ENCODE assay signal across 25 mouse cellular contexts in genomic region chr9:114945576-114945975, GRCm38 (mm10). TPM values are rescaled to one million over a fixed set of nuclear protein-coding genes. Genes with fewer than 3 reads are reported as not detected.
DNase-seq lines count a peak whose midpoint lies in the region; ATAC-seq and TF ChIP-seq lines count a peak whose summit lies in the region.
"Had no signal": no experiment of that assay in that cellular context is flagged by ENCODE, and none has a peak within 500 bp of the region (broad histone marks: within the 10 kb centered on the region; RNA-seq: fewer than 3 reads in every experiment).

No protein-coding gene starts in this region.

- H3K27ac ChIP-seq in heart, adult 2 months, result no peak overlapping the region
- no peak overlapping the region for H3K27ac ChIP-seq in midbrain, postnatal 0 days (ENCODE audit: low read depth, low read length)
- no peak overlapping the region for H3K27ac ChIP-seq in midbrain, embryonic 11.5 days (ENCODE audit: low read depth, low read length)
- H3K27ac ChIP-seq in liver, embryonic 11.5 days (ENCODE audit: low read depth, low read length), result no peak overlapping the region
- H3K27ac ChIP-seq: embryonic facial prominence, embryonic 12.5 days; embryonic facial prominence, embryonic 15.5 days; forebrain, embryonic 15.5 days; hindbrain, embryonic 10.5 days; hindbrain, embryonic 13.5 days had no signal

- 88% methylated on average over 6 of the region's 6 CpGs for WGBS in heart, adult 2 months
- WGBS in midbrain, postnatal 0 days, result 85% methylated on average over 6 of the region's 6 CpGs
- 89% methylated on average over 6 of the region's 6 CpGs for WGBS in midbrain, embryonic 11.5 days
- 81% methylated on average over 6 of the region's 6 CpGs for WGBS in liver, embryonic 11.5 days

- H3K9me3 ChIP-seq in midbrain, postnatal 0 days (ENCODE audit: low read length), result no peaks in the 10 kb centered on the region
- no peaks in the 10 kb centered on the region; the same call in 1 of the 2 replicates for H3K9me3 ChIP-seq in midbrain, embryonic 11.5 days (ENCODE audit: control insufficient read depth, low read length)
- no peaks in the 10 kb centered on the region for H3K9me3 ChIP-seq in liver, embryonic 11.5 days (ENCODE audit: control insufficient read depth, low read length)
- H3K9me3 ChIP-seq: embryonic facial prominence, embryonic 12.5 days; embryonic facial prominence, embryonic 15.5 days; forebrain, embryonic 15.5 days; hindbrain, embryonic 13.5 days had no signal

- intact Hi-C loops in heart, adult 2 months (cut with DNase I), result no loop called here
- intact Hi-C loops in heart, postnatal 14 days (cut with DNase I), result no loop called here

- peaks cover 4% of the 10 kb centered on the region for H3K4me1 ChIP-seq in heart, adult 2 months (ENCODE audit: control insufficient read depth, insufficient read depth, low read length)
- H3K4me1 ChIP-seq in midbrain, postnatal 0 days (ENCODE audit: insufficient read depth, low read length), result no peaks in the 10 kb centered on the region
- H3K4me1 ChIP-seq in midbrain, embryonic 11.5 days (ENCODE audit: control insufficient read depth, insufficient read depth, low read length), result no peaks in the 10 kb centered on the region
- 0 out of 2 replicates have a peak, but pooled peaks cover 3% of the 10 kb centered on the region for H3K4me1 ChIP-seq in liver, embryonic 11.5 days (replicated peaks; ENCODE audit: control insufficient read depth, insufficient read depth, low read length)
- H3K4me1 ChIP-seq: embryonic facial prominence, embryonic 12.5 days; forebrain, embryonic 15.5 days; hindbrain, embryonic 10.5 days; hindbrain, embryonic 13.5 days had no signal

- H3K36me3 ChIP-seq in heart, adult 2 months (ENCODE audit: control insufficient read depth, insufficient read depth, low read length), result no peaks in the 10 kb centered on the region
- no peaks in the 10 kb centered on the region for H3K36me3 ChIP-seq in midbrain, postnatal 0 days (ENCODE audit: insufficient read depth, low read length)
- H3K36me3 ChIP-seq in midbrain, embryonic 11.5 days (ENCODE audit: control insufficient read depth, insufficient read depth, low read length), result no peaks in the 10 kb centered on the region
- H3K36me3 ChIP-seq in liver, embryonic 11.5 days (ENCODE audit: control insufficient read depth, insufficient read depth, low read length), result no peaks in the 10 kb centered on the region
- H3K36me3 ChIP-seq: embryonic facial prominence, embryonic 12.5 days; embryonic facial prominence, embryonic 15.5 days; forebrain, embryonic 15.5 days; hindbrain, embryonic 10.5 days; hindbrain, embryonic 13.5 days had no signal

- peak; percentile 26; the same call in 1 of the 2 replicates for TF ChIP-seq CTCF in heart, adult 2 months (IDR thresholded peaks at IDR 0.05)
- peak; percentile 1; the same call in 1 of the 2 replicates for TF ChIP-seq CTCF in midbrain, postnatal 0 days (IDR thresholded peaks at IDR 0.05)

- no peak for TF ChIP-seq POLR2A in heart, adult 2 months (IDR thresholded peaks at IDR 0.05; ENCODE audit: insufficient read depth, low read depth, low read length)

- H3K27me3 ChIP-seq in heart, adult 2 months (ENCODE audit: control insufficient read depth, insufficient read depth, low read length), result no peaks in the 10 kb centered on the region
- no peaks in the 10 kb centered on the region for H3K27me3 ChIP-seq in midbrain, postnatal 0 days (ENCODE audit: insufficient read depth, low read length)
- no peaks in the 10 kb centered on the region for H3K27me3 ChIP-seq in midbrain, embryonic 11.5 days (ENCODE audit: control insufficient read depth, insufficient read depth, low read length)
- H3K27me3 ChIP-seq in liver, embryonic 11.5 days (replicated peaks; ENCODE audit: control insufficient read depth, insufficient read depth, low read length), result no peaks in the 10 kb centered on the region
- H3K27me3 ChIP-seq: CH12.LX; embryonic facial prominence, embryonic 12.5 days; embryonic facial prominence, embryonic 15.5 days; forebrain, embryonic 15.5 days; hindbrain, embryonic 13.5 days had no signal

- H3K9ac ChIP-seq in heart, adult 2 months (ENCODE audit: low read depth, low read length), result no peak overlapping the region
- no peak overlapping the region for H3K9ac ChIP-seq in midbrain, postnatal 0 days (replicated peaks; ENCODE audit: low read length, poor library complexity, severe bottlenecking)
- H3K9ac ChIP-seq in midbrain, embryonic 11.5 days (ENCODE audit: low read length), result no peak overlapping the region
- H3K9ac ChIP-seq in liver, embryonic 11.5 days (ENCODE audit: low read depth, low read length), result no peak overlapping the region
- H3K9ac ChIP-seq: embryonic facial prominence, embryonic 12.5 days; embryonic facial prominence, embryonic 15.5 days; forebrain, embryonic 15.5 days; hindbrain, embryonic 13.5 days had no signal

- H3K4me3 ChIP-seq in heart, adult 2 months, result no peak overlapping the region
- no peak overlapping the region for H3K4me3 ChIP-seq in midbrain, postnatal 0 days (ENCODE audit: low read depth, low read length)
- no peak overlapping the region for H3K4me3 ChIP-seq in midbrain, embryonic 11.5 days (ENCODE audit: low read depth, low read length)
- no peak overlapping the region for H3K4me3 ChIP-seq in liver, embryonic 11.5 days (ENCODE audit: low read depth, low read length)
- H3K4me3 ChIP-seq: embryonic facial prominence, embryonic 12.5 days; embryonic facial prominence, embryonic 15.5 days; forebrain, embryonic 15.5 days; hindbrain, embryonic 10.5 days; hindbrain, embryonic 13.5 days had no signal

- TF ChIP-seq EP300 in heart, adult 2 months (IDR thresholded peaks at IDR 0.05; ENCODE audit: insufficient read depth, low read depth, low read length), result no peak

- H3K79me2 ChIP-seq in heart, adult 2 months (replicated peaks; ENCODE audit: control insufficient read depth, insufficient read depth, low read length), result no peaks in the 10 kb centered on the region

- no peak for DNase-seq in heart, adult 2 months
- no peak for DNase-seq in heart, postnatal 14 days
- DNase-seq in midbrain, postnatal 0 days (ENCODE audit: low spot score), result no peak
- no peak for DNase-seq in midbrain, embryonic 11.5 days (ENCODE audit: low spot score, missing footprints)
- DNase-seq in NIH3T3 (ENCODE audit: low read depth), result peak; percentile 21
- no peak for DNase-seq in liver, embryonic 11.5 days (ENCODE audit: low spot score)
- DNase-seq: adrenal gland, adult 2 months; adrenal gland, postnatal 14 days; B cell, adult 2 months; cerebellum, adult 11 months; cerebellum, adult 2 months; cerebellum, adult 9-11 months; cerebellum, postnatal 25 days; gastrocnemius, postnatal 25 days; heart, postnatal 36 days had no signal

- no peak overlapping the region for H3K4me2 ChIP-seq in midbrain, postnatal 0 days (ENCODE audit: low read depth, low read length, poor library complexity, severe bottlenecking)
- H3K4me2 ChIP-seq in midbrain, embryonic 11.5 days, result no peak overlapping the region
- no peak overlapping the region for H3K4me2 ChIP-seq in liver, embryonic 11.5 days
- H3K4me2 ChIP-seq: embryonic facial prominence, embryonic 12.5 days; embryonic facial prominence, embryonic 15.5 days; forebrain, embryonic 15.5 days; heart, embryonic 11.5 days; hindbrain, embryonic 13.5 days had no signal

- no peak for ATAC-seq in midbrain, postnatal 0 days (ENCODE audit: low FRiP score)
- ATAC-seq in midbrain, embryonic 11.5 days (ENCODE audit: low FRiP score), result no peak
- ATAC-seq in inflammation-experienced regulatory T-cells, adult 6 months, result no peak
- ATAC-seq in liver, embryonic 11.5 days (replicated peaks; ENCODE audit: low FRiP score), result no peak
- ATAC-seq: forebrain, embryonic 15.5 days; hindbrain, embryonic 16.5 days had no signal

RNA-seq across cellular contexts. Expression of gene Gpd1l, which starts 11.8 kb away (rescaled TPM):
- 10 to 100 TPM; 36.9 to 42.0 TPM for total RNA-seq in heart, adult 2 months (2021)
- polyA plus RNA-seq in heart, adult 2 months (2012; rRNA removed), result 33.3 and 59.3 TPM in 2 replicates
- 10 to 100 TPM; 38.0 to 38.9 TPM for total RNA-seq in heart, postnatal 14 days (2021)
- total RNA-seq in midbrain, postnatal 0 days (2014; rRNA removed), result 72.1 and 77.7 TPM in 2 replicates
- polyA plus RNA-seq in midbrain, postnatal 0 days (2015; fragmentation: Nextera tagmentation; extraction: Ambion mirVana), result 39.2 and 39.3 TPM in 2 replicates
- polyA plus RNA-seq in midbrain, embryonic 11.5 days (2014; fragmentation: Nextera tagmentation; extraction: Ambion mirVana), result 10.0 and 11.2 TPM in 2 replicates
- 10 to 100 TPM; 13.0 to 20.4 (median 17.3) TPM for polyA plus RNA-seq in inflammation-experienced regulatory T-cells, adult 6 months (2017; shearing (Covaris generic))
- 18.2 TPM in 2 replicates for polyA plus RNA-seq in liver, embryonic 11.5 days (2014; fragmentation: Nextera tagmentation; extraction: Ambion mirVana)
- total RNA-seq: MEL had no signal

RNA-seq across cellular contexts. Expression of gene Osbpl10, which starts 32.8 kb away (rescaled TPM):
- 1 to 10 TPM; 2.0 to 3.4 TPM for total RNA-seq in heart, adult 2 months (2021)
- polyA plus RNA-seq in heart, adult 2 months (2012; rRNA removed), result 0.88 and 1.4 TPM in 2 replicates
- total RNA-seq in heart, postnatal 14 days (2021), result 1 to 10 TPM; 2.9 to 3.2 TPM
- total RNA-seq in midbrain, postnatal 0 days (2014; rRNA removed), result 22.5 and 23.5 TPM in 2 replicates
- polyA plus RNA-seq in midbrain, postnatal 0 days (2015; fragmentation: Nextera tagmentation; extraction: Ambion mirVana), result 3.0 and 3.2 TPM in 2 replicates
- 0.81 and 1.1 TPM in 2 replicates for polyA plus RNA-seq in midbrain, embryonic 11.5 days (2014; fragmentation: Nextera tagmentation; extraction: Ambion mirVana)
- polyA plus RNA-seq in inflammation-experienced regulatory T-cells, adult 6 months (2017; shearing (Covaris generic)), result not detected
- 0.66 and 0.69 TPM in 2 replicates for polyA plus RNA-seq in liver, embryonic 11.5 days (2014; fragmentation: Nextera tagmentation; extraction: Ambion mirVana)
- total RNA-seq: CH12.LX, MEL had no signal

RNA-seq across cellular contexts. Expression of gene Rps27rt, which starts 37.0 kb away (rescaled TPM):
- 10 to 100 TPM; 14.3 to 32.5 TPM for total RNA-seq in heart, adult 2 months (2021)
- 23.0 and 46.7 TPM in 2 replicates for polyA plus RNA-seq in heart, adult 2 months (2012; rRNA removed)
- 10 to 100 TPM; 13.5 to 32.5 TPM for total RNA-seq in heart, postnatal 14 days (2021)
- 20.7 and 27.4 TPM in 2 replicates for total RNA-seq in midbrain, postnatal 0 days (2014; rRNA removed)
- polyA plus RNA-seq in midbrain, postnatal 0 days (2015; fragmentation: Nextera tagmentation; extraction: Ambion mirVana), result 195 and 227 TPM in 2 replicates
- 392 and 401 TPM in 2 replicates for polyA plus RNA-seq in midbrain, embryonic 11.5 days (2014; fragmentation: Nextera tagmentation; extraction: Ambion mirVana)
- polyA plus RNA-seq in inflammation-experienced regulatory T-cells, adult 6 months (2017; shearing (Covaris generic)), result 1,000 to 10,000 TPM; 2,830 to 6,239 (median 3,618) TPM
- polyA plus RNA-seq in liver, embryonic 11.5 days (2014; fragmentation: Nextera tagmentation; extraction: Ambion mirVana), result 358 and 423 TPM in 2 replicates
